Mouse (Mus musculus) retina, adult 2 months (tissue): ENCODE measurements at regions not wholly inside any gene's neighbourhood (a gene's known extent, or its start where the extent isn't known, plus 50 kb on each side); places are given as distances from the start of the nearest gene placed in this dataset.
A peak's percentile ranks its signal among the peaks of the same experiment; 100 is the strongest.

Experiments
- DNase-seq: peaks from one replicate; pipeline ENCODE4 v3.0.0-alpha.2; 2012; ENCODE audit warnings: low read depth, low spot score

DNA sequence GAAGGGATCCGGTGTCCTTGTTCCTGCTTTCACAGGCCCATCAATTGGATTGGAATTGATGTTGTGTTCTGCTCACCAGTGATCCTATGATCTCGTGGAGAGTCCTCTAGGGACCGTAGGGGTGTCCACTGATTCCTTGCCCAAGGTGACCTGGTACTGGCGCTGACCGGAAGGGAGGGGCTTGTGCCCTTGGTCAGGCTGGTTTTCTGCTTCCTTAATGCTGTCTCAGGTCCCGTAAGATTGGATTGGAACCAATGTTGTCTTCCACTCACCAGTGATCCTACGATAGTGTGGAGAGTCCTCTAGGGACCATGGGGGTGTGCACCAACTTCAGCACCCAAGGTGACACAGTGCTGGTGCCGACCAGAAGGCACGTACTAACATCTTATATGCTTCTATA is 324.9 kb upstream of the Ptchd4 start:
- no peak for DNase-seq

- no peak for DNase-seq
These were observed 307.3 kb upstream of the Ptchd4 start for GRCm38 (mm10) chr17:42008415-42008814.

DNA sequence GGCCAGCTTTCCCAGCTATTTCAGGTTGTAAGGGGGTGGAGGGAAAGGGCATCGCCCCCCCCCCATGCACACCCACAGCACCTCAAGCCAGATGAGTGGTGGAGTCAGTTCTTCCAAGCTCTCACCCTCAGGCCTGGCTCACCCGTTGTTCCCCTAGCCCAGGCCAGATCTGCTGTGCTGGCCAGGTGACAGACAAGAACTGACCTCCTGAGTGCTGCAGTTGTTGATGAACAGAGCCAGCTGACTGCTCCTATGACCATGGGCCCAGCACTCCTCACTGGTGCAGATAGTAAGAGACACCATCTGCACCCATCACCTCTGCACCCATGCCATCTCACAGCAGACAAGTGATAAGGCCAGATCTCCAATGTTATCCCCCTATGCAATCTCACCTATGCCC is 291.5 kb upstream of the Ptchd4 start:
- DNase-seq, result no peak

DNA sequence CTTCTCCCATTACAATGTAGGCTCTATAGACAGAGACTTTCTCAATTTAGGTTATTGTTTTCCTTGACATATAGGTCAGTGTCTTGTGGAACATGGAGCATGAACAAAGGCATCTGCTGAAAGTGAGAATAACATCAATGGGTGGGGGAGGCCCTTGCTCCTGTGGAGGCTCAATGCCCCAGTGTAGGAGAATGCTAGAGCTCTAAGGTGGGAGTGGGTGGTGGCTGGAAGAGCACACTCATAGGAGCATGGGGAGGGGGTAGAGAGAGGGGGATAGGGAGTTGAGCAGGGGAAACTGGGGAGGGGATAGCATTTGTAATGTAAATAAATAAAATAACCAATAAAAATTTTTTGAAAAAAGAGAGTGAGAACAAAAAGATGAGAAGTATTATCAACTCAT is 288.5 kb upstream of the Ptchd4 start:
- DNase-seq, result no peak

- DNase-seq, result no peak
These were observed 286.3 kb upstream of the Ptchd4 start for GRCm38 (mm10) chr17:42029452-42029851.

DNA sequence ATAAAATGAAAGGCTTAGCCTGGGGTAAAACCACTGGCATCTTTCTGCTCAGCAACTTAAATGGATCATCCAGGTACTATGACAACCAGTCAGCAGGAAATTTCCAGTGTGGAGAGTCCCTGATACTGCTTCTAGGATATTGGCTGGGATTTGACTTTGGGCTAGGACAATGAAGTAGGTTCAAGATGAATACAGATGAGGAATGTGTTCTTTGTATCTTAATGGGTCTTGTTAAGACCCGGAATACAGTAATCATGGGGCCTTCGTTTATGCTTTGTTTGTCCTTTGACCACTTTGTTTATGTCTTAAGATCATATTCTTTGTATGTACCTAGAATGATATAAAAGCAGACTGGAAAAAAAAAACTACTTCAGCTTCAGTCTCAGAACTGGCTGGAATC is 278.7 kb upstream of the Ptchd4 start:
- DNase-seq, result no peak

- DNase-seq, result no peak
These were observed 265.8 kb upstream of the Ptchd4 start for GRCm38 (mm10) chr17:42049779-42050515.

DNA sequence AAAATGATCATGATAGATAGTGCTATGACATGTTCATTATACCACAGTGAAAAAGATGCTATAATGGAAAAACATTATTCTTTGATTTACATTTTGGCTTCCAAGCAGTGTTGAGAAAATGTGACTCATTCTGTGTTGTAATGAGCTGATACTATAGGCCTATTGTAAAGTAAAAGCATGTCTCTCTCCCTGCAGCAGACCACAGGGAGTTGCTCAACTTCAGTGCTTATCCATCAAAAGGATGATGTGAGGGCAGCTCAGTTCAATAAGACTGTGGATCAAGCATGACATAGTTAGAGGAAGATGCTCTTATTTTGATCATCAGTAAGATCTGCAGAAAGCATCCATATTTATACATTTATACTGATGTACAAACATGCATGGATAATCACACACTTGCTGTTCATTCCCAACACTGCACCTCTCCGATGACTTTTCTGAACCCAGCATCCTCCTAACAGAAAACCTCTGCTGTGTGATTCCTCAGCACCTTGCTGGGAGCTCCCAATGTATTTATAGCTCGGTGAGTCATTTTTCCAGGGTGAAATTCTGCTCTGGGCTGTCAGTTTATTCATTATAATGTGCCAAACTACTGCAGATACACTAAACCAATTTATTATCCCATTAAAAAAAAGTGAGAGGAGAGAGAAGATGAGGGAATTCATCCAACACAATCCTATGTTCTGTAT is 224.8 kb upstream of the Ptchd4 start:
- DNase-seq, result no peak

GRCm38 (mm10) chr17:42113684-42114083 is 202.1 kb upstream of the Ptchd4 start:
- DNase-seq, result no peak

- no peak for DNase-seq
These were observed 195.0 kb upstream of the Ptchd4 start for GRCm38 (mm10) chr17:42120759-42121158.

GRCm38 (mm10) chr17:42126488-42127237 is 189.1 kb upstream of the Ptchd4 start:
- peak; percentile 15 for DNase-seq

GRCm38 (mm10) chr17:42169391-42170018 is 146.2 kb upstream of the Ptchd4 start:
- no peak for DNase-seq

GRCm38 (mm10) chr17:42188531-42188930 is 127.2 kb upstream of the Ptchd4 start:
- no peak for DNase-seq

- DNase-seq, result no peak
These were observed 125.4 kb upstream of the Ptchd4 start for GRCm38 (mm10) chr17:42190206-42190902.
